17 mouse cellular contexts compared by ENCODE assay signal in genomic region chr9:77513892-77514291, GRCm38 (mm10). TPM values are rescaled to one million over a fixed set of nuclear protein-coding genes. Genes with fewer than 3 reads are reported as not detected.
DNase-seq lines count a peak whose midpoint lies in the region; ATAC-seq lines count a peak whose summit lies in the region.
"Had no signal": no experiment of that assay in that cellular context is flagged by ENCODE, and none has a peak within 500 bp of the region (broad histone marks: within the 10 kb centered on the region; RNA-seq: fewer than 3 reads in every experiment).

No protein-coding gene starts in this region.

- ATAC-seq in inflammation-experienced regulatory T-cells, adult 6 months = peak; percentile 92
- ATAC-seq: hindbrain, embryonic 16.5 days; midbrain, embryonic 15.5 days had no signal

- intact Hi-C loops in left cerebral cortex, postnatal 25 days (cut with DNase I) = loop anchor here (2.0 kb wide), 1 partner anchor 25 kb away; no protein-coding TSS in a partner anchor

- peak; percentile 79 for DNase-seq in CD4-positive helper T cell, adult 2 months (ENCODE audit: low read depth, low spot score)
- DNase-seq in CD4-positive, CD25-positive, alpha-beta regulatory T cell, adult 2 months (ENCODE audit: low read depth, low spot score) = peak; percentile 74
- peak; percentile 90 for DNase-seq in thymus, postnatal 0 days (ENCODE audit: low spot score)
- DNase-seq in right cerebral cortex, adult 2 months (ENCODE audit: low spot score in 2 of 2) = no peak
- DNase-seq in gastrocnemius, postnatal 4 days (ENCODE audit: low spot score in 2 of 2) = no peak
- no peak for DNase-seq in liver
- no peak for DNase-seq in left cerebral cortex, postnatal 25 days (ENCODE audit: low spot score in 2 of 2)
- DNase-seq: adrenal gland, adult 2 months; cerebellum, adult 11-12 months; cerebellum, postnatal 10 days; gastrocnemius, postnatal 25 days; kidney, adult 11 months; kidney, postnatal 4 days; lung, adult 18-20 months had no signal

RNA-seq across cellular contexts. Expression of gene Lrrc1, which starts 30.8 kb away (rescaled TPM):
- 1 to 10 TPM; 2.3 to 4.3 (median 2.4) TPM for polyA plus RNA-seq in inflammation-experienced regulatory T-cells, adult 6 months (2017; shearing (Covaris generic))
- 23.3 and 25.7 TPM in 2 replicates for polyA plus RNA-seq in thymus, postnatal 0 days (2015; fragmentation: Nextera tagmentation; extraction: Ambion mirVana)
- 1 to 10 TPM; 4.5 to 5.9 TPM for total RNA-seq in gastrocnemius, postnatal 4 days (2021)
- total RNA-seq in left cerebral cortex, postnatal 25 days (2021) = 1 to 10 TPM; 4.5 to 9.2 TPM

Comparison
In these comparisons a context has a peak if more than half of its experiments do, and no peak if none do; other contexts are left out.
1. DNase-seq: peak in CD4-positive helper T cell, adult 2 months (single experiment), CD4-positive, CD25-positive, alpha-beta regulatory T cell, adult 2 months (single experiment) and thymus, postnatal 0 days (single experiment); none in right cerebral cortex, adult 2 months (0 of 2), gastrocnemius, postnatal 4 days (0 of 2), liver (single experiment) and left cerebral cortex, postnatal 25 days (0 of 2).